Mouse (Mus musculus): Measurements from ENCODE around the gene Mcrip1.
A peak's percentile ranks its signal among the peaks of the same experiment; 100 is the strongest.
"Not testable (repeated sequence)": the region's sequence is repeated elsewhere in the genome, so short reads cannot be mapped to it uniquely, and the experiment has no call there.

The Mcrip1 gene

DNA sequence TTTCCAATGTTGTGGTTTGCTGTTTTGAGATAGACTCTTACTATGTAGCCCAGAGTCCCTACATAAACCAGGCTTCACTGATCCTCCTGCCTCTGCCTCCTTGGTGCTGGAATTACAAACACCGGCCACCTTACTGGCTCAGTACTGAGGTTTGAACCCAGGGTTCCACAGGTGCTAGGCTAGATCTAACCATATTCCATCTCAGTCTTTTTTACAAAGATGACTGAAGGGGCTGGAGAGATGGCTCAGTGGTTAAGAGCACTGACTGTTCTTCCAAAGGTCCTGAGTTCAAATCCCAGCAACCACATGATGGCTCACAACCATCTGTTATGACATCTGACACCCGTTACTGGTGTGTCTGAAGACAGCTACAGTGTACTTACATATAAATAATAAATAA lies 35.3 kb downstream of the Mcrip1 start:
- DNase-seq (ENCODE audit: low spot score in 2 of 2): not testable (repeated sequence)

DNA sequence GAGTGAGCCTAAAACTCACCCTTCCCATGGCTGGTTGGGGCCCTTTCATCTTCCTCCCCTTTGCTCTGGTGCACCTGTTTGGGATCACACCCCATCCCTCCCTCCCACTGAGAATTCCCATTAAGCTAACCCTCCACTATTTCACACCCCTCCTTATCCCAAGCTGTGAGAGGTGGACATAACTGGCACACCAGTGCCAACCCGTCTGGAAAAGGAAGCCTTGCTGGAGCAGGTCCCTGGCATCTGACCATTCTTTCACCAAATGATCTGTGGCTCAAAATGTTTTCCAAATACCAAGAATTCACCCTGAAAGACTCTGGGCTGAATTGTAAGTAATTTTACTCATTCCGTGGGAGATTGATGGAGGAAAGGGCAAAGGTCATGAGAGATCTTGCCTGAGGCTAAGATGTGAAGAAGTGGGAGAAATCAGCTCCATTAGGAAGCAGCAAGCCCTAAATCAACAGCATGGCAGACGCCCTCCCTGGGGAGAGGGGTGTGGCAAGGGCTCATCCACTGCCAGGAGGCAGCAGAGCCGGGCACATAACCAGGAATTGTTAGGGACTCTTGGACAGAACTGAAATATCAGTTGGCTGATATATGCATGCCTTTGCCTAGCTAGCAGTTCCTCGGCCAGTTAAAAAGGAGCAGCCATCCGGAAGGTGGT lies 36.6 kb downstream of the Mcrip1 start:
- no peak for DNase-seq (ENCODE audit: low spot score in 2 of 2)

DNA sequence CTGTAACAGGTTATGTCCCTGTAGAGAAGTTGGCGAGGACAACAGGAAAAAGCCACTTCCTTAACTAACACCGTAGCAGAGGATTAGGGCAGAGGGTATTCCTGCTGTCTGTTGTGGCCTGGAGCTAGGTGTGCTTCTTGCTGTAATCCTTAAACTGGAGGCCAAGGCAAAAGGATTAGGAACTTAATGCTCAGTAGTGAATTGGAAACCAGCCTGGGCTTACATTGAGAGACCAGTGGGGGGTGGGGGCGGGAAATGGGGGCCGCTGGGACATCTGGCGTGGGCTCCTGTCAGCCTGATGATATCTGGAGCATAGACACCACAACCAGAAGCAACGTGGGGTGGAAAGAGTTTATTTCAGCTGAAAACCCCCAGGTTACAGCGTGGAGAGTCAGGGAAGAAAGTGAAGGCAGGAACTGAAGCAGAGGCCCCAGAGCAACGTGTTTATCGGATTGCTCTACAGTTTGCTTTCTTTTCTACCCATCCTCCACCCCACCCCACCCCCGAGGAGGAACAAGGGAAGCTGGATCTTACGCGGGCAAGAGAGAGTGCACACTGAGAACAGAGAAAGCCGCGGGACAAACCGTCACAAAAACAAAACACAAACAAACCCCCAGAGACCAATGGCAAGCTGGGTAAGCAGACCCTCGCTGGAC lies 39.0 kb downstream of the Mcrip1 start:
- DNase-seq (ENCODE audit: low spot score in 2 of 2): no peak

DNA sequence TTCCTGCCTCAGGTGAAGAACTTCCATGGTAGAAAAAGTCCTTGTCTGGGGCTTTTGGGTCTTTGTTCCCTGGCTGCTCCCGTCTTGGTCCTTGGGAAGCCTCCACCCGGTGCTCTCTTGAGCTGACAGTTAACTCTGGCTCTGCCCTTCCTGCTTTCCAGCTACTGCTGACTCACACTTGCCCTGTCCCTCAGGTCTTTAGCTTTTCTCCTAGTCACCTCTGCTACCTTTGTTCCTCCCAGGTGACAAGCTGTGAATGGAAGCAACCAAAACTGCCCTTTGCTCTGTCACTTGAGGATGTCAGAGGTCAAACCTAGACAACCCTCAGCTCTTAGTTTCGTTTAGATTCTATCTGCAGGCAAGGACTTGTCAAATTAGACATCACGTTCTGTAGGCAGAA lies 39.6 kb downstream of the Mcrip1 start:
- DNase-seq (ENCODE audit: low spot score in 2 of 2): no peak

DNA sequence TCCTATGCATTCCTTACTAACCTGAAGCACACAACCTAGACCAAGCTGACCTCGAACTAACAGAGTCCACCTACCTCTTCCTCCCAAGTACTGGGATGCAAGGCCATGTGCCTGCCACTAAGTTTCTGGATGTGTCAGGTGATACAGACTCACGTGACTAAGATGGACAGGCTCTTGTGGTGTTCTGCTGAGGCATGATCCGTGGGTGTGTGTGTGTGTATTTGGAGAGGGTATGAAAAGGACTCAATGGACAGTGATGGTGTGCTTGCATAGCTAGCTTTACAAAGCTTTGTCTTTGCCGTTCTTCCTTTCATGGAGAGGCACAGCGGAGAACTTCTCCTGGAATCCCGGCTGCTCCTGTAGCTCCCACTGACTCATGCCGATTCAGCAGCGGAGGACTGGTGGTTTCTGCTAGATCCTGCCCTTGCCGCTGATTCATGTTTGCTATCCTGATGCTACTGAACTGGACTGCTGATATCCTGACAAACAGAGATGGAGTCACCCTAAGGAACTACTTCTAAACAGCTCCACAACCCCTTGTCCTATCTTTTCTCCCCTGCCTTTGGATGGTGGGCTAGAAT lies 41.1 kb downstream of the Mcrip1 start:
- DNase-seq (ENCODE audit: low spot score in 2 of 2): no peak

DNA sequence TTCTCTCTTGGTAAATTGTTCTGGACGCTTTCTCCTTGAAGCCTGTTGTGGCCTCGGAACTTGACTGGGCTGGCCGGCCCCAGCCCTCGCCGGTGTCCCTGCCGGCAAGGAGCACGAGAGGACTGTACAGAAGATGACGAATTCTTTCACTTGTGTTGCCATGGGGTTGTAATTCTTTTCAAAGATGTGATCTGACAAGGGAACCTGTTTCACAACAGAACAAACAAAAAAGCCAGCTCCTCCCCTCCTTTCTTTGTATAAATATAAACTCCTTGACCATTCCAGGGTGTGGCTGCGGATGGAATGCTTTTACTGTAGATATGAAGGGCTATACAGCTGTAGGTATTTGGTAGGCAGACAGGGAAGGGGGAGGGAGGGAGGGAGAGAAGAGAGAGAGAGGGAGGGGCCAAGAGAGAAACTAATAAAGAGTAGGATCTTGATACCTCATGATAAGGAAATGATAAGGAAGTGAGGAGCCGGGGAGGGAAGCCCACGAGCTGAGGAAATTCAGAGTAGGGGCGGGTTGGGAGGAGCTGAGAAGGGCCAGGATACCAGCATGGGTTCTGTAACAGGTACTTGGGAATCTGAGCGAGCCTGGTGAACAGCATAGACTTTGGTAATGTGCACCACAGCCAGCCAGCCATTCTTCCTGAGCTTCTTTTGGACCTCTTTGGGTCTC lies 41.8 kb downstream of the Mcrip1 start:
- no peak for DNase-seq (ENCODE audit: low spot score in 2 of 2)

DNA sequence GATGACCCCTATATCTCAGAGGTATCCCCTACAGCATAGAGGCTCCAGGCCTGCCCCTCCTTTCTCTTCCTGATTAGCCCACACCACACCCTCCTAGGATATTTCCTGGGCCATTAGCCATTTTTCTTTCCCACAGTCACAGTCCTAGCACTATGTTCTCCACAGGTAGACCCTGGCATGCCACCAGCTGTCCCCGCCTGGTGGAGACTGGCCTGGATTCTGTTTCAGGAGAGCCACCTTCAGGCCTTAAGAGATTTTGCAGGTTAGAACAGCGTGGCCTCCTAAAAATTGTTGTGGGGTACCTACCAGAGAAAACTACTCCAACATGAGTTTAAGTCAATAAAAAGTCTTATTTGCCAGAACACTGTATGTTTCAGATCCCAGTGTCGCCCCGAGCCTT lies 42.6 kb downstream of the Mcrip1 start:
- DNase-seq (ENCODE audit: low spot score in 2 of 2): no peak

DNA sequence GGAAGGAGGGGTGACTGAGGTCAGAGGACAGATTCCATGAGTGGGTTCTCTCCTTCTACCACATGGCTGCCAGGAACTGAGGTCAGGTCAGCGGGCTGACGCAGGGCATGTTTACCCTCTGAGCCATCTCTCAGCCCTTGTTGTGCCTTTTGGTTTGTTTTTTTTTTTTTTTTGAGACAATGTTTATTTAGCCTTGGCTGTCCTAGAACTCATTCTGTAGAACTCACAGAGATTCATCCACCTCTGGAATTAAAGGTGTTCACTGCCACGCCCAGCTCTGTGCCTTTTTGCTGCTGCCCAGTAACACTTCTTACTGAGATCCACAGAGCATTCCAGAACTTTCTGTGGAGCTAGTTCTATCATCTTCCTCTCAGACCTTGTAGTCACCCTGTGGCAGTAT lies 43.9 kb downstream of the Mcrip1 start:
- DNase-seq (ENCODE audit: low spot score in 2 of 2): no peak

DNA sequence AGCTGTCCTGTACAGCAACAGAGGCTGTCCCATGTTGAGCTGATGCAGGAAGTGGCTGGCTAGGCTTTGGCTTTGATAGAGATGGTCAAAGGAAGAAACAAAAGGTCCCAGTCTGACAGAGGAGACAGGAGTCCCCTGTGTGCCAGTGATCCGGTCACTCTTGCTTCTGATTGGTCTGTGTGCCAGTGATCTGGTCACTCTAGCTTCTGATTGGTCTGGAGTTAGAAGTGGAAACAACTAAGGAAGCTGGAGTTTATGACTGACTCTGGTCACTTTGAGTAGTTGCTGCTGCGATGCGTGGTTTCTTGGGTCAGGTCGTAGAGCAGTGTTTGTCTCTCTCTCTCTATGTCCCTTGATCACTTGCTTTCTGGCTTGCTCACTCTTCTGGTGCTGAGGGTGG lies 47.8 kb downstream of the Mcrip1 start:
- no peak for DNase-seq (ENCODE audit: low spot score in 2 of 2)

DNA sequence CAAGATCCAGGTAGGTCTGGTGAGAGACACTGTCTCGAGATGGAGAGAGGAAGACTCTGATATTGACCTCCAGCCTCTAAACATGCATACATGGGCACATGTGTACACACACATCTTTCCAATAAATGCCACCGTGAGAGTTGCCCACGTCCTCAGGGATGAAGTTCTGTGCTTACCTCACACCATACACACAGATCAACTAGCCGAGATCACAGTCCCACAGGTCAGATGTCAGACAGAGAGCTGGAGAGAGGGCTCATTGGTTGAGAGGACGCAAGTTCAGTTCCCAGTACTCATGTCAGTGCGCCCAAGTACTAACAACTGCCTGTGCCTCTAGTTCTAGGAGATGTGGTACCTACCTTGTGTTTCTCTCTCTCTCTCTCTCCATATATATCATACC lies 48.5 kb downstream of the Mcrip1 start:
- no peak for DNase-seq (ENCODE audit: low spot score in 2 of 2)

DNA sequence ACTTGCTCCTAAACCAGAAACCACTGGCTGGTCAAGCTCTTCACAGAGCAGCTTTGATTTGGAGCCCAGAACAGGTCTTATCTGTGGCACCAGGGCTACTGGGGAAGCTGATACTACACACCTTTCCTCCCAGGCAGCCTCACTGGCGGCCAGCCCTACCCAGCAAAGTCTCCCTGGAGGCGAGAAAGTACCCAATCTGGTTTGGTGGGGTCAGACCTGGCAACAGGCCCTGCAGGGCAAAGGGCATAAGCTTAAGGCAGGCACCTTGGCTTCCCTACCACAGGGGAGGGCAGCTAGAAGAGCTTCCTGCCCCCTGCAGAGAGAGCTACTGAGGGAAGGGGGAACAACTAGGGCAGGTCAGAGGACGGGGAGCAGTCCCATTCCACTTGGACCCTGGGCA lies 49.2 kb downstream of the Mcrip1 start:
- DNase-seq (ENCODE audit: low spot score in 2 of 2): peak; percentile 88 to 89

DNA sequence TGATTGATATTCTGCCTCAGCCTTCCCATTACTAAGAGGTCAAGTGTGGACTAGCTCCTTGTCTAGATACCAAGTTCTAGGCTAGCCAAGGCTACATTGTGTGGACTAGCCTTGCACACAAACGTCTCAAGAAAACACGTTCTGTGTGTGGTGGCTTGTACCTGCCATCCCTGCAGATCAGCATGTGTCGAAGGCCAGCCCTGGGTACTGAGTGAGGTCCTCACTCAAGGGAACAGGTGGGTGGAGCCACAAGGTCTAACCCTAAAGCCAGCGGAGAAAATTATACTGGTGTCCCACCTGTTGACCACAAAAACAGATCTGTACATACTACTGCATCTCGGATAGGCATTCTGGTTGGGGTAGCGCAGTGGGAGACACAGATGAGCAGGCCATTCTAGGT lies 49.6 kb downstream of the Mcrip1 start:
- DNase-seq (ENCODE audit: low spot score in 2 of 2): no peak

DNA sequence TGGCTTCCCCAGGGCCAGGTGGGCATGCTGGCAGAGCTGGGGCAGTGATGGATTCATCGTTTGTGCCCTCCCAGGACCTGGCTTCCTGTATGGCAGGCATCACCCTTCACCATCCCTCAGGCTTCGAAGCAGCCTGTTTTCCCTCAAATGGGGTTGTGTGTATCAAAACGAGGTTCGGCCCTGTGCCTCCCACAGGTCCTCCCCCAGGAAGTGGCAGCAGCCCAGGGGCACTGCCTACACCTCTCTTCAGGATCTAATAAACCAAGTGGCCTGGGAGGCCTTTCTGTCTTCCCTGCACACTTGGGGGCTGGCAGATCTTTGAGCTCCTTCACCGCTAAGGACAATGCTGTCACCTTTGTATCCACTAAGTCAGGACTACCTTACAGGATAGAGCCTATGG lies 50.6 kb downstream of the Mcrip1 start:
- no peak for DNase-seq (ENCODE audit: low spot score in 2 of 2)

DNA sequence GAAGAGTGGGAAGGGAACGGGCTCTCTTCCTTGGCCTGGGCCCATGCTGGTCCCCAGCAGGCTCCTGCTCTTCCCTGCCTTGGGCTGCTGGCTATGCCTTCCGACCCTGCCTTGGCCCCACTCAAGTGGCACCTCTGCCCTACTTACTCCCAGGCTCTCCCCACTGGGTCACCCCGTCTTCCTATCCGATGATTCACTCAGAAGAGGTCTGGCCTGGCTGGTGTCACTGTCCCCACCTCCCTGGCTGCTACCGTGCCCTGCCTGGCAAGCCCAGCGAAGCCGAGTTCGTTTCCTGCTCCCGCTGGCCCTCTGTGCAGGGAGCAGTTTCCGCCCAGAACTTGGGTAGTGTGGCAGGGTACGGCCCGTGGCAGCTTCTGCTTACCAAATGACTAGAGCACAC lies 51.3 kb downstream of the Mcrip1 start:
- peak in 1 of 2 experiments; percentile 60 for DNase-seq (ENCODE audit: low spot score in 2 of 2)

DNA sequence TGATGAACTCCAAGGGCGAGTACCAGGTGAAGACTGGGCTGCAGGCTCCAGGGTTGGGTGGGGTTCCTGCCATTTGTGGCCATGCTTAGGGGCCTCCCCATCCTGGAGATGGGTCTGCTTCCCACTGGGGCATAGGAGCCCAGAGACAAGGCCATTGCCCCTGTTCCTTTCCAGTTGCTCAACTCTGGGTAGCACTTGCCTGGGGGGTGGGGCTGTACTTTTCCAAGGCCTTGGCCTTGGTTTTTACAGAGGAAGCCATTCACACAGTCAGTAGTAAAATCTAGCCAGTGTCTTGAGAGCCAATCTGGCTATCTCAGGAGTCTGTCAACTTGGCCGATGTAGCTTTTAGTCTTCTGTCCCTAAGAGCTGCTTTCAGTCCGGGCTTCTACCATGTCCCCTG lies 52.1 kb downstream of the Mcrip1 start:
- peak in 1 of 2 experiments; percentile 52 for DNase-seq (ENCODE audit: low spot score in 2 of 2)

DNA sequence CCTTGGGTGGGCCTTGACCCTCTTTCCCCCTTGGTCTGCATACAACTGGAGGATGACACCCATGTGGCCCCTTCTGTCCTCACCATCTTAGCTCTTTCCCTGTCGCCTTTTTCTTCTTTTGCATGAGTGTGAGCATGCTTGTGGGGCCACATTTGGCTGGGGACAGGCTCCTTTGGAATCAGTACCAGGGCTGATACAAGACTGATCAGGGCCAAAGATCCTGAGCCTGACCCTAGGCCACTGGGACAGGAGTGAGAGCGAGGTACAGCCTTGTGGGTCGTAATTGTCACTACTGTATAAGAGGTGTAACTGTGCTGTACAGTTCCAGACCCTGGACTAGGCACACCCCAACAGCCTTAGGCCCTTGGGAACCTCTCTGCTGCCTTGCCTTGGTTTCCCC lies 55.6 kb downstream of the Mcrip1 start:
- DNase-seq (ENCODE audit: low spot score in 2 of 2): no peak

DNA sequence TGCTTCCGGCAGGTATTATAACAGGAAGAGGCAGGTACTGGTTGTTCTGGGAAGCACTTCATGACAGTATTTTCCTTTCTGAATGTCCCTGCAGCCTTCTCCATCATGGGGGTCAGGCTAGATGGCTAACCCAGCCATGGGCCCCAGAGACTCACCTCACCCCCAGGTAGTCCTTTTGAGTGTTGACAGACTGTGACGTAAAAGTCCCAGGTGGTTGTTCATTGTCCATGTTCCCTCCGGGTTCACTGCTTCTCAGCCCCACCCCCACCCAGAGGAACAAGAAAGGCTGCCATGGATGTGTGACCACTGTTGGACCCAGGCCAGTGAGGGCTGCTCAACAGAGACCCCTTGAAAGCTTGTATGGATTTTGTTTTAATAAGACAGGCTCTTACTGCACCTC lies 56.2 kb downstream of the Mcrip1 start:
- DNase-seq (ENCODE audit: low spot score in 2 of 2): no peak
